Mouse (Mus musculus): ENCODE measurements around the gene Hpgds.
A peak's percentile ranks its signal among the peaks of the same experiment; 100 is the strongest.

Hpgds gene

GRCm38 (mm10) chr6:65144621-65145205, at the start of gene Hpgds:
Gene Hpgds (minus strand): TSS chr6:65144908.
- no peak for DNase-seq (ENCODE audit: low spot score in 2 of 2)

GRCm38 (mm10) chr6:65164977-65165376, 20.3 kb upstream of the Hpgds start:
- no peak for DNase-seq (ENCODE audit: low spot score in 2 of 2)

GRCm38 (mm10) chr6:65164137-65164536, 19.4 kb upstream of the Hpgds start:
- DNase-seq (ENCODE audit: low spot score in 2 of 2): no peak

GRCm38 (mm10) chr6:65159381-65159942, 14.8 kb upstream of the Hpgds start:
- DNase-seq (ENCODE audit: low spot score in 2 of 2): no peak

- DNase-seq (ENCODE audit: low spot score in 2 of 2): no peak
Measured at GRCm38 (mm10) chr6:65157042-65157441, 12.3 kb upstream of the Hpgds start.

GRCm38 (mm10) chr6:65153570-65153969, 8.9 kb upstream of the Hpgds start:
- no peak for DNase-seq (ENCODE audit: low spot score in 2 of 2)

- DNase-seq (ENCODE audit: low spot score in 2 of 2): no peak
Measured at GRCm38 (mm10) chr6:65150703-65151102, 6.0 kb upstream of the Hpgds start.

- no peak for DNase-seq (ENCODE audit: low spot score in 2 of 2)
Measured at GRCm38 (mm10) chr6:65146363-65146762, 1.7 kb upstream of the Hpgds start.

- DNase-seq (ENCODE audit: low spot score in 2 of 2): no peak
Measured at GRCm38 (mm10) chr6:65142316-65142715, 2.4 kb downstream of the Hpgds start.

- DNase-seq (ENCODE audit: low spot score in 2 of 2): no peak
Measured at GRCm38 (mm10) chr6:65140750-65141243, 3.9 kb downstream of the Hpgds start.

GRCm38 (mm10) chr6:65140082-65140749, 4.5 kb downstream of the Hpgds start:
- no peak for DNase-seq (ENCODE audit: low spot score in 2 of 2)

GRCm38 (mm10) chr6:65138243-65138642, 6.5 kb downstream of the Hpgds start:
- DNase-seq (ENCODE audit: low spot score in 2 of 2): no peak

GRCm38 (mm10) chr6:65137802-65138201, 6.9 kb downstream of the Hpgds start:
- no peak for DNase-seq (ENCODE audit: low spot score in 2 of 2)

GRCm38 (mm10) chr6:65132376-65132775, 12.3 kb downstream of the Hpgds start:
- DNase-seq (ENCODE audit: low spot score in 2 of 2): no peak

- peak in 1 of 2 experiments; percentile 39 for DNase-seq (ENCODE audit: low spot score in 2 of 2)
Measured at GRCm38 (mm10) chr6:65126074-65126726, 18.5 kb downstream of the Hpgds start.

GRCm38 (mm10) chr6:65117540-65117939, 27.2 kb downstream of the Hpgds start:
- DNase-seq (ENCODE audit: low spot score in 2 of 2): no peak

- no peak for DNase-seq (ENCODE audit: low spot score in 2 of 2)
Measured at GRCm38 (mm10) chr6:65114902-65115301, 29.8 kb downstream of the Hpgds start.

- DNase-seq (ENCODE audit: low spot score in 2 of 2): no peak
Measured at GRCm38 (mm10) chr6:65079139-65079538, 65.6 kb downstream of the Hpgds start.

GRCm38 (mm10) chr6:65075201-65075600, 69.5 kb downstream of the Hpgds start:
- no peak for DNase-seq (ENCODE audit: low spot score in 2 of 2)

All from frontal cortex, postnatal 14 days (tissue).